Mouse (Mus musculus) embryo, embryonic 11 days (tissue): Measurements from ENCODE around the gene Rpl6.
"Not testable (repeated sequence)": the region's sequence is repeated elsewhere in the genome, so short reads cannot be mapped to it uniquely, and the experiment has no call there.

Experiments
- DNase-seq: peaks from one replicate; pipeline ENCODE4 v3.0.0-alpha.2; 2015

Gene Rpl6

GRCm38 (mm10) chr5:121197337-121197736 is 6.9 kb upstream of the Rpl6 start:
- no peak for DNase-seq

DNA sequence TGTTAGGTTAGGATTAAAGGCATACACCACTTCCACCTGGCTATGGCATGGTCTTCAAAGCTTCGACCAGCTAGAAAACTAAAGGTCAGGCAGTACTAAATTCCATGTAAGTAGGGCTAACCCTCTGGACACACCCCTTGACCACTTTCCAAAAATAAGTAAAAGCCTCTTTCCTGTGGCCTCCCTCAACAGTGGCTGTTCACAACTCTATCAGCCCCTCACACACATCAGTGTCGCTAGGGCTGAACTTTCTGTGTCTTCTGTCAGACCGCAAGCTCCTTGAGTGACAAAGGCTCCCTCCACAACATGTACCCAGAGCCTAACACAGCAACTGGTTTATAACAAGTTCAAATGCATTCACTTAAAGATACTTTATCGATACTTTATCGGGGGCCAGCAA is 5.9 kb upstream of the Rpl6 start:
- no peak for DNase-seq

GRCm38 (mm10) chr5:121201739-121202138 is 2.5 kb upstream of the Rpl6 start:
- DNase-seq: peak; percentile 62

DNA sequence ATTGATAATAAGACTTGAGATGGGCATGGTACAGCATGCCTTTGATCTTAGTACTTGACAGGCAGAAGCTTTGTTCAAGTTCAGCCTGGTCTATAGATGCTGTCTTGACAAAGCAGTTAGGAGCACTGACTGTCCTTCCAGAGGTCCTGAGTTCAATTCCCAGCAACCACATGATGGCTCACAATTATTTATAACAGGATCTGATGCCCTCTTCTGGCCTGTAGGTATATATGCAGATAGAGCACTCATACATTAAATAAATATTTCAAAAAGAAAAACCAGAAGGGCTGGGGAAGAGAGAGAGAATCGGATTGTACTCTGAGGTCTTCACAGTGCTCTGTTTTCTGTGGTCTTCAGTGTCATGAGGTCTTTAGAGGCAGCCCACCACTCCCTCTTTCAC is 1.8 kb upstream of the Rpl6 start:
- DNase-seq: no peak

DNA sequence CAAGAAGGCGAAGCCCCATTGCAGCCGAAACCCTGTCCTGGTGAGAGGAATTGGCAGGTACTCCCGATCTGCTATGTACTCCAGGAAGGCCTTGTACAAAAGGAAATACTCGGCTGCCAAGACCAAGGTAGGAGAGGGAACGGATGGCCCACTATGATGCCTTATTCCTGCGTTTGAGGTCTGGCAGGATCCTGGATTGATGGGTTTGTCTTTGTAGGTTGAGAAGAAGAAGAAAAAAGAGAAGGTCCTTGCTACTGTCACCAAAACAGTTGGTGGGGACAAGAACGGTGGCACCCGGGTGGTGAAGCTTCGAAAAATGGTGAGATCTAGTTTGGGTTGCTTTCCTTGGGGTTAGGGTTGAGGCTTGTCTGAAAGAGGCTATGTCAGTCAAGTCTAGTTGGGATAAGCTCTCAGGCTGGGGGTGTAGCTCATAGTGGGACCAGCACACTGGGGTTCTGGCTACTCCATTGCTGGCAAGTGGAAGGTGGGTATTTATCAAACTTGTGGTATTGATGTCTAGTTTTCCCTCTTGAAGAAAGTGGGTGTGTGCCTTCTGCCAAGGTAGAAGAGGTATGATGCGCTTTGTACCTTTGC is 1.4 kb downstream of the Rpl6 start:
- DNase-seq: not testable (repeated sequence)

GRCm38 (mm10) chr5:121206540-121206939 is 2.3 kb downstream of the Rpl6 start:
- no peak for DNase-seq

- no peak for DNase-seq
These were observed 2.7 kb downstream of the Rpl6 start for GRCm38 (mm10) chr5:121206984-121207383.

- no peak for DNase-seq
These were observed 5.7 kb downstream of the Rpl6 start for GRCm38 (mm10) chr5:121209755-121210600.

DNA sequence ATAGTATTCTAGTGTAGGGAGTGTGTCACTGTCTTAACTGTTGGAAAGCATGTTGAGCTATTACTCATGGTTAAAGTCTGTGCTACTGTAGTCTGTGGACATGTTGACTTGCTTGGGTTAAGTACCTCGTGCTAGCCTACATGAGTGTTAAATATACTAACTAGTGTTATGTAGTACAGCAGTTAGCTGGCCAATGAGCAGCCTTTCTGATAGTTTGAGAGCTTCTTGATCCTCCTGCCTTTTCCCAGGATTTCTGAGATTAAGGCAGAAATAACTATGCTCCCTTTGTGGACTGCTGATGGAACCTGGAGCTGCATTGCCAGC is 6.3 kb downstream of the Rpl6 start:
- DNase-seq: no peak

- no peak for DNase-seq
These were observed 7.8 kb downstream of the Rpl6 start for GRCm38 (mm10) chr5:121212108-121212507.

DNA sequence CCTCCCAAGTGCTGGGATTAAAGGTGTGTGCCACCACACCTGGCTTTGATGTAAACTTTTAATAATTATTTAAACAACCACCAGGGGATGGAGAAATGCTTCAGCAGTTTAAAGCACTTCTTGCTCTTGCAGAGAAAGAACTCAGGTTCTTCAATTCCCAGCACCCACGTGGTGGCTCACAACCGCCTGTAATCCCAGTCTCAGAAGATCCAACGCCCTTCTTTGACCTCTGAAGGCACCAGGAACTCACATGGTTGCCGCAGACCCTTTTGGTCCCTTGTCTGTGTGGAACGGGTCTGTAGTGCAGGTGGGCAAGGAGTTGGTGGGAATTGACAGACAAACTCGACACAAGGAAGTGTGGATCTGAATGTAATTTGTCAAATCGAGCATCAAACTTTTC is 10.4 kb downstream of the Rpl6 start:
- DNase-seq: no peak

DNA sequence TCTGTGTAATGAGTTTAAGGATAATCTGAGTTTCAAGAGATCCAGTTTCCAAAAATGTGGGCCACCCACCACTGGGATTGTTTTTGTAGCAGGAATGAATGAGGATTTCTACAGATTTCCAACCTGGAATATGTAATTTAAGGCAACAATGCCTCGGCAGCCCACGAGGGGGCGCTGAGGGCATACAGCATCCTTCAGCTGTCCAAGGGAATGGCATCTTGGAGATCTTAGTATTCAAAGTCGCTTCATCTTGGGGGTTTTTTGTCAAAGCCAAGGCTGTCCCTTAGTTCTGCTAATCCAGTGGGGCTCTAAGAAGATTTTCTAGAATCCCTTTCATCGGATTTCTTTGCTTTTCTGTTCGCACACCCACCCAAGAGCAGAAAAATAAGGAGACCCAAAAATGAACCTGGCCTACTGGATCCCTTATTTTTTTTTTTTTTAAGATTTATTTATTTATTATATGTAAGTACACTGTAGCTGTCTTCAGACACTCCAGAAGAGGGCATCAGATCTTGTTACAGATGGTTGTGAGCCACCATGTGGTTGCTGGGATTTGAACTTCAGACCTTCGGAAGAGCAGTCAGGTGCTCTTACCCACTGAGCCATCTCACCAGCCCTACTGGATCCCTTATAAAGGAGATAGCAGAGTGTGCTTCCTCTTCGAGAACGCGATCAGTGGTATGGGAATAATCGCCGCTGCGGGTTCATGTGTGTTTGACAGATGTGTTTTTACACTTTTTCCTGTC is 11.3 kb downstream of the Rpl6 start:
- DNase-seq: peak; percentile 79

DNA sequence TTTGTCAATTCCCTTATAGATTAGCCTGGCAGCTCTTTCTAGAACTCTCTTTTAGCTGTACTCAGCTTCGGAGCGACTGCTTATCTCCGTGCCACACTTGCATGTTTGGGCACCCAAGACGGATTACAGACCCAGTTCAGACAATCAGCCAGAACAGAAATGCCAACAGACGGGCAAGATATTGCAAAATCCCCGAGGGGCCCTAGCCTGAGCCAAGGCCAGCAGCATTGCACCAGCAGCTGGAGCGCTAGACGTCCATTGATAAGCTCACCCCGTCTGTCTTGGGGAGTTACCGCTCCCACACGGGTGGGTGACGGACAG is 11.8 kb downstream of the Rpl6 start:
- DNase-seq: no peak

- DNase-seq: not testable (repeated sequence)
These were observed 12.5 kb downstream of the Rpl6 start for GRCm38 (mm10) chr5:121216584-121217312.

GRCm38 (mm10) chr5:121217313-121217634 is 13.0 kb downstream of the Rpl6 start:
- no peak for DNase-seq

DNA sequence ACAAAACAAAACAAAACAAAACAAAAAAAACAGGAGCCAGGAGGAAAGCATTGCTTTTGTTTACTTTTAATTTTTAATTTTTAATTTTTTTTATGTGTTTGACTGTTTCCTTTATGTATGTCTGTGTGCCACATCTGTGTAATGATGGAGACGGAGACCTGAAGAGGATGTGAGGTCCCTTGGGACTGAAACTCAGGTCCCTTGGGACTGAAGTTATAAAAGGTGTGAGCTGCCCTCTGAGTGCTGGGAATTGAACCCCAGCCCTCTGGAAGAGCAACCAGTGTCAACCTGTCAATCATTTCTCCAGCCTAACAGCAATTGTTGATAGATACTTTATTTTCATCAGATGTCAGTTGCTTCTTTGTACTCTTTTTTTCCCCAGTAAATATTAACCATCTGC is 14.9 kb downstream of the Rpl6 start:
- DNase-seq: no peak

DNA sequence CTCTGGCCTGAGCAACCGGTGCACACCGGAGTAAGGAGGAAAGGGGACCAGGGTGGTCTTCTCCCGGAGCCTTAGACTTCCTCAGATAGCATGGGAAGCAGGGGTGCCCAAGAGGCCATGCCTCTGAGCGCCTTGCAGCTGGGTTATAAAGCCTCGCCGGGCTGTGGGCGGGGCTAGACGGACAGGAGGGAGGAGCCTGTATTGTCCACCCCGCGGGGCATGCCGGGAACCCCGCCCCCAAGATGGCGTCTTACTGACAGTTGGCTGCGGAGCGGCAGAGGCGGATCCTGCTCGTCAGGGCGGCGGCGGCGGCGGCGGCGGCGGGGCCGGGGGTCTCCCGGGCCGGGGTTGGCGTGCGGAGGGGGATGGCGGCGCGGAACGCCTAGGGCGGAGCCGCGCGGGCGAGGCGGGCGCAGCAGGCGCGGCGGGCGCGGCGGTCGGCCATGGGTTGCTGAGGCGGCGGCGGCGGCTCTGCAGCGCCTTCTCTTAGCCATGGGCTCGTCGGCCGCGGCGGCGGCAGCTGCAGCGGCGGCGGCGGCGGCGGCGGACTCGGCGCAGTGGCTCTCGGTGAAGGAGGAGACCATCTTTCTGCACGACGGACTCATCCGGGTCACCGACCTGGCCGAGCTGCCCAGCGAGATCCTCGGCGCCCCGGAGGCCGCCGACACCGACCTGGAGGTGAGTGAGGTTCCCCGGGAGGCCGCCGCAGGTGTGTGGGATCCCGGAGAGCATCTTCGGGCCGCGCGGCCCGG is 15.9 kb downstream of the Rpl6 start, which contains the start of gene Hectd4:
Gene Hectd4 (plus strand): TSS at position 240 of the 752 bp plus-strand sequence.
- DNase-seq: peak; percentile 97

DNA sequence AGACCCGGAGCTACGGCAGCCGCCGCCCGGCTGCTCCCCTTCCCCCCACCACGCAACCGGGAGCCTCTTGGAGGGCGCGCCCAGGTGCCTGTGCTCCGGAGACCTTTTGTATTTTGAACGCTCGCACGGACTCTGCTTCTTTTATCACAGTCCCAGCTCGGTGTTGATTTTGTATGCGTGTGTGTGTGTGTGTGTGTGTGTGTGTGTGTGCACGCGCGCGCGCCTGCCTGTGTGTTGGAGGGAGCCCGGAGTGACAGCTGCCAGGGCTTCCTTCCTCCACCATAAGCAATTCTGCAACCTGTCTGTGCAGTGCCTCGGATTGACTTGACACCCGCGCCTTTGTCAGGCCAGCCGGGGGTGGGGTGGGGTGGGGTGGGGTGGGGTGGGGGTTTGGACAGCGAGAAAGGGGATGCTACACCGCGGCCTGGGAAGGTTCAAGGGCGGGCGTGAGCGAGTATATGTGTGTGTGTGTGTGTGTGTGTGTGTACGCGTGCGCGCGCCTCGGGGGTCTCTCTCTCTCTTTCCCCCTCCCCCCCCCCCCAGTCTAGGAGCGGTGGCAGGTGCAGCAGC is 16.5 kb downstream of the Rpl6 start:
- DNase-seq: peak; percentile 48

DNA sequence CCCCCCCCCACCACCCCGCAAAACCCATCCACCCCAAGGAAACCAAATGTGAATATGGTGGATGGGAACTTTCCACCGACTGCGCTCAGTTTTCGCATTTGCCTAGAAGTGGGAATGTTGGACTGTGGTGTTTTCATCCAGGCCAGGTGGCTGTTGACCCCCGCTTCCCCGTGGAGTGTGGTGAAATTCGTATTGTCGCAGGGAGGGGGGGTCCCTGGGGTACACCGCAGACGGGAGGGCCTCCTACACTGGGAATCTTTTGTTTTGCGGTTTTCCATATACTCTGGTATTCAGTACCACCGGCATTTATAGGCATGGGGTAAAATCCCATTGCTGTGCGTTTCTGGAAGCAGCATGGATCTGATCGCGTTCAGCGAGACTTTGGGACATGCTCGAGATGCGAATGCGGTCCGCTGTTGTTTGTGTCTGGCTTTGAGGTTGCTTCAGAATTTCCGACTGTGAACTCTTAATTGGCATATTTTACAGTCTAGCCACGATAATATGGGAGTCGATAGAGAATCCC is 17.1 kb downstream of the Rpl6 start:
- DNase-seq: no peak

DNA sequence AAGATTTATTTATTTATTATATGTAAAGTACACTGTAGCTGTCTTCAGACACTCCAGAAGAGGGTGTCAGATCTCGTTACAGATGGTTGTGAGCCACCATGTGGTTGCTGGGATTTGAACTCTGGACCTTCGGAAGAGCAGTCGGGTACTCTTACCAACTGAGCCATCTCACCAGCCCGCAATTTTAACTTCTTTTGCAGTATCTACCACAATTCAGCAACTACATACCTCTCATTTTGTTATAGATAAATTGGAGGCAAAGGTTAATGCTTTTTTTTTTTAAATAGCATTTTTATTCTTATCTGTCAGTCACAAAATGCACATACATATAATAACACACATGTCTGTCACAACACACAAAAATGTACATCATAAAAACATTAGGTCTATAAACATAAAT is 19.7 kb downstream of the Rpl6 start:
- DNase-seq: not testable (repeated sequence)

- DNase-seq: no peak
These were observed 20.6 kb downstream of the Rpl6 start for GRCm38 (mm10) chr5:121224856-121225255.

DNA sequence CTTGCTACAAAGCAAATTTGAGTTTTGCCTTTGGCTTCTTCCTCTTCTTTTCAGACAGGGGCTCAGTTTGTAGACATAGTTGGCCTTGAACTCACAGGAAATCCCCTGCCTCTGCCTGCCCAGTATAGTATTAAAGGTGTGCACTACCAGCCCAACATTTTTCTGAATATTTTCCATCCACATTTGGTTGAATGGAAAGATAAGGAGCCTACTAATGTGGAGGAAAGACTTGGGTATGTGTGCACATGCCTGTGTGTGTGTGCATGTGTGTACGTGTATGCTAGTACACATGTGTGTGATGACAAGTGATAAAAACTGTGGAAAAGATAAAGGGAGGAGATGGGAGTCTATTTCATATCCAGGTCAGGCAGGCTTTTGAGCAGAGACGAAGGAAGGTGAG is 21.6 kb downstream of the Rpl6 start:
- DNase-seq: no peak
